Mouse (Mus musculus) bone marrow, adult 2 months (tissue): ENCODE results near the gene Mgat5. TPM values are rescaled to one million over a fixed set of nuclear protein-coding genes. Genes with fewer than 3 reads are reported as not detected.

Source experiments
- H3K27ac ChIP-seq: fragments of 200-500 bp; 2 replicates; pipeline ENCODE4 v1.5.1; 2012; ENCODE audit warnings: low read depth, mild to moderate bottlenecking, control low read depth, inconsistent platforms, low read length; ENCODE audit not compliant: control insufficient read depth, poor library complexity, insufficient read depth
- H3K4me1 ChIP-seq: fragments of 200-500 bp; 2 replicates; pipeline ENCODE4 v1.6.1; 2011; ENCODE audit warnings: low read length; ENCODE audit not compliant: control insufficient read depth, insufficient read depth
- H3K4me3 ChIP-seq: fragments of 200-500 bp; replicated peaks from 2 replicates; pipeline ENCODE3; 2011; ENCODE audit warnings: mild to moderate bottlenecking, low read depth, low read length, control low read depth; ENCODE audit not compliant: control insufficient read depth
- CTCF ChIP-seq: fragments of 200-500 bp; IDR thresholded peaks from 2 replicates; pipeline ENCODE4 v1.5.1; 2011; ENCODE audit warnings: low read length, control low read depth; ENCODE audit not compliant: control insufficient read depth, insufficient read depth
- POLR2A ChIP-seq: fragments of 200-500 bp; IDR thresholded peaks from 2 replicates; pipeline ENCODE4 v1.6.1; 2011; ENCODE audit warnings: low read depth, mild to moderate bottlenecking, control low read depth, low read length, borderline replicate concordance; ENCODE audit not compliant: control insufficient read depth
- WGBS: fragments of 180-500 bp; shearing (Covaris S2); methylation state at CpG from one replicate; pipeline ENCODE4 v1.1.7; 2018; 5-methylcytosine and 5-hydroxymethylcytosine counted together
- polyA plus RNA-seq: library from polyadenylated mRNA; stranded (reverse); fragments of >200 nt; gene quantifications from 2 replicates; pipeline ENCODE4 v1.2.4, GENCODE M21; 2011; ENCODE audit warnings: low replicate concordance; ENCODE audit not compliant: missing spikeins, insufficient read depth, insufficient read length

The Mgat5 gene
- polyA plus RNA-seq, 1 experiment, result 9.7 TPM

- no peak overlapping the region for H3K4me3 ChIP-seq
- H3K4me1 ChIP-seq, result no peaks in the 10 kb centered on the region
- 83% methylated on average over 14 of the region's 14 CpGs for WGBS
Measured at GRCm38 (mm10) chr1:127442880-127443877, 238.4 kb downstream of the Mgat5 start.

GRCm38 (mm10) chr1:127444836-127445485 lies 240.1 kb downstream of the Mgat5 start:
- TF ChIP-seq CTCF (no peak), POLR2A (no peak)
- Histone ChIP-seq H3K4me3 (no peak overlapping the region), H3K27ac (no peak overlapping the region), H3K4me1 (no peaks in the 10 kb centered on the region)
- 83% methylated on average over 5 of the region's 5 CpGs for WGBS

More at GRCm38 (mm10) chr1:127442880-127443877, 238.4 kb downstream of the Mgat5 start:
- H3K27ac ChIP-seq, result no peak overlapping the region
- TF ChIP-seq CTCF (no peak), POLR2A (no peak)

GRCm38 (mm10) chr1:127453397-127453796 lies 248.6 kb downstream of the Mgat5 start:
- 88% methylated on average over 6 of the region's 6 CpGs for WGBS
- TF ChIP-seq CTCF, result no peak
- no peak for TF ChIP-seq POLR2A
- Histone ChIP-seq H3K4me1 (no peaks in the 10 kb centered on the region), H3K27ac (no peak overlapping the region), H3K4me3 (no peak overlapping the region)

- H3K27ac ChIP-seq, result no peak overlapping the region
- no peak overlapping the region for H3K4me3 ChIP-seq
- WGBS, result 26% methylated on average over 6 of the region's 6 CpGs
- no peaks in the 10 kb centered on the region for H3K4me1 ChIP-seq
- peak; percentile 58 for TF ChIP-seq CTCF
- TF ChIP-seq POLR2A, result no peak
Measured at GRCm38 (mm10) chr1:127459015-127459451, 254.2 kb downstream of the Mgat5 start.

- Histone ChIP-seq H3K4me3 (no peak overlapping the region), H3K27ac (no peak overlapping the region), H3K4me1 (no peaks in the 10 kb centered on the region)
- WGBS, result 88% methylated on average over 7 of the region's 7 CpGs
- no peak for TF ChIP-seq POLR2A
- TF ChIP-seq CTCF, result no peak
Measured at GRCm38 (mm10) chr1:127459576-127459975, 254.8 kb downstream of the Mgat5 start.

GRCm38 (mm10) chr1:127461017-127461416 lies 256.2 kb downstream of the Mgat5 start:
- no peak overlapping the region for H3K4me3 ChIP-seq
- no peaks in the 10 kb centered on the region for H3K4me1 ChIP-seq
- no peak overlapping the region for H3K27ac ChIP-seq
- TF ChIP-seq POLR2A, result no peak
- no peak for TF ChIP-seq CTCF
- 81% methylated on average over 9 of the region's 9 CpGs for WGBS

GRCm38 (mm10) chr1:127464041-127464440 lies 259.2 kb downstream of the Mgat5 start:
- Histone ChIP-seq H3K4me1 (no peaks in the 10 kb centered on the region), H3K27ac (no peak overlapping the region), H3K4me3 (no peak overlapping the region)
- 79% methylated on average over 6 of the region's 6 CpGs for WGBS
- TF ChIP-seq CTCF, result no peak
- no peak for TF ChIP-seq POLR2A

GRCm38 (mm10) chr1:127465292-127465691 lies 260.5 kb downstream of the Mgat5 start:
- no peak overlapping the region for H3K27ac ChIP-seq
- TF ChIP-seq CTCF (no peak), POLR2A (no peak)
- peaks cover 2% of the 10 kb centered on the region; the same call in 1 of the 2 replicates for H3K4me1 ChIP-seq
- no peak overlapping the region for H3K4me3 ChIP-seq
- 74% methylated on average over 6 of the region's 6 CpGs for WGBS
